Mouse (Mus musculus): ENCODE data around the gene Sema7a.
A peak's percentile ranks its signal among the peaks of the same experiment; 100 is the strongest.

Gene Sema7a

DNA sequence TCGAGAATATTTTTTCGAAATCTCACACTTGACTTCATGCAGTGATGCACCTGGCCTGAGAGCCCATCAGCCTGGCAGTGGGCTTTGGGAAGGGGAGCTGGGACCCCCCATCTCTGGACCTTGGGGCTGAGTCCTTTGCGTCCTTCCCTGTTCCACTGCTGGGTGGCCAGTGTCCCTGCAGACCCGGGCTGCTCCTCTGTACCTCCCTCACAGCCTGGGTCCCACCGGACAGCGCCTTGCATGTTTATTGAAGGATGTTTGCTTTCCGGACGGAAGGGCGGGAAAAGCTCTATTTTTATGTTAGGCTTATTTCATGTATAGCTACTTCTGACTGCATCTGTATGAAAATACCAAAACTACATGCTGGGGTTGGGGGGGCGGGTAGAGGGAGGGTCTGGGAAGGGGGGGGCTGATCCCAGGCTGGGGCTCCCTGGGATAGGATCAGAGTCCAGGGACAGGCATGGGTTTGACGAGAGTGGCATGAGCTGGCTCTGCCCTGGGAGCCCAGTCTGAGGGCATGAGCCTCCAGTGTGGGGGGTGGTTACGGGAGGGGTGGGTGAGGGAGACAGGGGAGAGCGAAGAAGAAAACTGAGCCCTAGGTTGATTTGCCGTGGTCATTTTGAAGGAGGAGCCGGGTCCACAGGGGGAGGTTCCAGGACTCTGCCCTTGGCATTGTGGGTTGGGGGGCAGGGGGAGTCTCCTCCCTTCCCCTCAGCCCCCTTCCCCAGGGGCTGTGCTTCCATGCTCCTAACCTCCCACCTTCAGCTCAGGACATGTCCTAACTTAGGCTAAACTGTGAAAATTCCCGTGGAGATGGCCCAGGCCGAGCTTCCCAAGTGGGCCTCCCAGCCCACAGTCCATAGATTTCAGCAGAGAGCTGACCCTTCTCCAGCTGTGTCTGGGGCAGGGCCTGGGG is 22.2 kb downstream of the Sema7a start:
- DNase-seq = no peak

DNA sequence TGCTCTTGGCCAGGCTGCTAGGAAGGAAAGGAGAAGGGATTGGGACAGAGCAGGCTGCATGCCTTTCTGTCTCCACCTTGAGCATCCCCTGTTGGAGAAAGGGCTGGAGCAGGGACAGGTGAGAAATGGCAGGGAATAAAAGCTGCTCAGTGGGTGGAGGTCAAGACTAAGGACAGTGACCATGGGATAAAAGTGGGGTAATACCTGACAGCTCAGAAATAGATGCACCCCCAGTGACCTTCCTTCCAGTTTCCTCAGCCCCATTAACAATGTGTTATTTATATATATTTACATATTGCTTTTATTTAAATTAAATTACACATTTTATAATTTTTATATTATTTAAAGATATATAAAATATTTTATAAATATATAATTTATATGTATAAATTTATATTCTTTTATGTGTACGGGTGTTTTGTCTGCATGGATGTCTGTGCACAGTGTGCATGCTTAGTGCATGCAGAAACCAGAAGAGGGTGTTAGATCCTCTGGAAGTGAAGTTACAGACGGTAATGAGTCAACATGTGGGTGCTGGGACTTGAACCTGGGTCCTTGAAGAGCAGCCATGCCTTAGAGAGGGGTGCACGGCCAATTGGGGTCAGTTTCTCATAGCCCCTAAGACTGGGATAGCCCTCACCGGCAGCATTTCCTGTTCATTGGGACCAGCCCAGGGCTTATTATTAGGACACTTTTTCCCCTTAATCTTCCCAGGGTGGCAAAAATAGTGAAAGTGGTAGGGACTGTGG is 23.5 kb downstream of the Sema7a start:
- no peak for DNase-seq

DNA sequence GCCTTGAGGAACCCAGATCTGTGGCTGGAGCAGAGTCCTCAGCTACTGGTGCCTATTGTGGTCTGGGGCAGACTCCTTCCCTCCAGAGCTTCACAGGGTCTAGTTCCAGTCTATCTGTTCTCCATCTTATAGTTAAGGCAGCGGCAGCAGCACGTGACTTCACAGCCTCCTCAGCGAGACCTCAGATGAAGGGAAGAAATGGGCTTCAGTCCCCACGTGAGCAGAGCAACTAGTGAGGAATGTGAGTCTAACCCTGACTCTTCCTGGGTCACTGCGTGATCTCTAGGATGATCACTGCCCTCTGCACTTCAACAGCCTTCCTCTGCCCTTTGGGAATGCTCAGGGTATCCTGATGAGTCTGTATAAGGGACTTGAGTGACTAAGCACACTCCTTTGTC is 24.1 kb downstream of the Sema7a start:
- no peak for DNase-seq

DNA sequence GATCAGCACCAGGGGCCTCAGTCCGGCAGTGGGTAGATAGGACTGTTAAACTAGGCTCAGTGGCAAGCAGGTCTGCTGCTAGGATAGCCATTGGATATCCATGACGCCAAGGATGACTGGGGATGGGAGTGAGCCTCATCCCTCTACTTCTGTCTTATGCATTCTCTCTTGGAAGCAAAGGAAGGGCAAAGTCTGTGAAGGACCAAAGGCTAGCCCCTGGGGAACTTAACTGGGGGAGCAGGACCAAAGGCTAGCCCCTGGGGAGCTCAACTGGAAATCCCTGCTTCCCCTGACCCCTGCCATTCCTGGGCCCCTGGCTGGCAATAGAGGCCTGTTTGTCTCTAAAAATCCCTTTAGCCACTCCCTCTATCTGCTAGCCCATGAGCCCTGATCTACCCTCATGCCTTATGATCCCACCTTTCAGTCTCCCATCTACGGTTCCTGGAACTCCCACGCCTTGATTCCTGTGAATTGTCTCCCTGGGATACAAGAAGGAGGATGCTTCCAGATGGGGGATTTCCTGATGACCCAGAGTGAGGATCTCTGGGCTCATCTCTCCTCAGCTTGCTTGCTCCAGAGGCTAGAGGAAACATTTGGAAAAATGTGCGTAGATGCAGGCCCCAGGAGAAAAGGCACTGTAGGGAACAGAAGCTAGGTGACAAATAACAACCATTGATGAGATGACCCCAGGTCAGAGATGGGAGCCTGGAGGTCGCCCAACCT is 24.8 kb downstream of the Sema7a start:
- DNase-seq = no peak

DNA sequence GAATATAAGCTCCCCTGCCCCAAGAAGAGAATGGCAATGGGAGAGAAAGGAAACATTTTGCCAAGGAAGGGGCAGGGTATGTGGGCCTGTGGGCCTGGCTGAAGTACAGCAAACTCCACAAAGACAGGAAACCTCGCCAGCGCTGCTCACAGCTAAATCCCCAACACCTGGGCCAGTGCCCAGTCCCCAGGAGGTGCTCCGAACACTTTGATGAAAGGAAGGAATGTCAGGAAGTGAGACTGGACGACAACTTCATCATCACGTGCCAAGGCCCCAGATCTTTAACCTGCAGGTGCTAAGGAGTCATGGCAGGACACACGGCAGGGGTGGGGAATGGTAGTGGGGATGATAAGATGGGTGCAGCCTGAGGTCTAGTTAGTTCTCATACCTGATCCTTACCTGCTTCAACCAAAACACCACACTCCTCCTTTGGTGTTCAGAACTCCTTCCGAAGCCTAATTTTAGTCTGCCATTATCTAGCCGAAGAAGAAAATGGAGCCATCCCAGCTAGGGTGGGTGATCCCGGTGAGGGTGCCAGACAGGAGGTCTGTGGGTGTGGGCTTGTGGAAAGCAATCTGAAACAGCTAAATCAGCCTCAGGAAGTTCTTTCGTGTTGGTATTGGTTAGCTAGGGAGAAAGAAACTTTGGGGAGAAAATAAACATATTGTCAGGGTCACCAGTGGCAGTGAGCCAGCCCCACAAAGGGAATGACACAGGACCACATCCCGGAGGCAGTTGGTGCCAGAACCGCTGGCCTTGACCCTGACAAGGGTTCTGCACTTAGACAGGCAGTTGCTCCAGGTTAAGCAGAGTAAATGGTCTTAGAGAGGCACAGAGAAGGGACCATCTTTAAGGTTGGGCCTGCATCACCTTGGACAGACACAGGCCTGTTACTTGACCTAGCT is 25.6 kb downstream of the Sema7a start:
- DNase-seq = no peak

DNA sequence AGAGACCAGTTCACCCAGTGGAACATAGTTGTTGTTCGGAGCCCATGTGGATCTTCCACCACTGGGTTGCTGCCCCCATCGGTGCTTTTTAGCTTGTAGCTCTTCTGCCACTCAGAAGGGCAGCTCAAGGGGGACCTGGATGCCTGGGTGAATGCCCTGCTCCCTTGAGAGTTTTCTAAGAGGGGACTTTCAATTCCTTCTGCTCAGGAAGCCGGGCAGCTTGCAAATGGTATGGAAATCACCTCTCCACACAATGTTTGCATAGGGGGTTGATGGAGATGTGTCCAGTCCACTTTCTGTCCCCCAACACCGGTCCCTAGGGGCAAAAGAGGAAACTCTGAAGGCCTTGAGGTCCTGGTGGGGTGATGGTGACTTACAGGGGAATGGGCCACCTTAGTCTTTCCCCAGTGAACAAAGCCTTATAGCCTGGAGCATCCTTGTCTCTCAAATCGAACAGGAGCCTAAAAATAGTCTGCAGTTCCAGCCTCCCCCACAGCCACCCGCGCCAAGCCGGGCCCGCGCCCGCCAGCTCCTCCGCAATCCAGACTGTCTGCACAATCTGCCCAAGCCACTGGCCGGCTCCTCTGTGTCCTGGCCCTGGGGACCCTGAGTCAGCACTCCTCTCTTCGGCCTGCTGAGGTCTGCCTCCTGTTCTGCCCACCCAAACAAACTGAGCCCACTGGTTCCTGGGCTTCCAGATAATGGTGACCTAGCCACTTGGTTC is 27.5 kb downstream of the Sema7a start:
- DNase-seq = peak; percentile 63

DNA sequence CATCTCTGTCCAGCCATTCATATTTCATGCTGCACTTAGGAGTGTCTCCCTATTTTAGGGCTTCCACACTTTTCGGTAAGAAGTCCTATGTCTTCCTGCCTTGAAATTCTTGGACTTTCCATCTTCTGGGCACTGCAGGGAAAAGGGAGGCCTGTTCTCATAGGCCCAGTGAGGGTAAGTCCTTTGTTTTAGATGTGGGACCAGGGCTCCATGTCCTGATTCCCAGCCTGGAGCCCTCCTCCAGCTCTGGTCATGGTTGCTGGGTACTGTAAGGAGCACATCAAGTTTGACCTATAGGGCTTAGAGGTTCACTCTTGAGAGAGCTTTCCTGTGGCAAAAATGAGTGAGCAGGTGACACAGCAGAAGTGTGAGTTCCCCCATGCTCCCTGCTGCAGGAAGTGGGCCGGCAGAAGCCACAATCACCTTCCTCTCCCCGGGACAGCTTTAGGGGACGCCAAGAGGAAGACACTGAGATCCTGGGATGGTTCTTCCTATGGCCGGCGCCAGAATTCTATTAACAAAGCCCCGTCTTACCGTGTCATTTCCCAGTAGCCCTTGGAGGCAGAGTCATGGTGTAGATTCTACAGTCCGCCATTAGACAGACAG is 28.4 kb downstream of the Sema7a start:
- no peak for DNase-seq

DNA sequence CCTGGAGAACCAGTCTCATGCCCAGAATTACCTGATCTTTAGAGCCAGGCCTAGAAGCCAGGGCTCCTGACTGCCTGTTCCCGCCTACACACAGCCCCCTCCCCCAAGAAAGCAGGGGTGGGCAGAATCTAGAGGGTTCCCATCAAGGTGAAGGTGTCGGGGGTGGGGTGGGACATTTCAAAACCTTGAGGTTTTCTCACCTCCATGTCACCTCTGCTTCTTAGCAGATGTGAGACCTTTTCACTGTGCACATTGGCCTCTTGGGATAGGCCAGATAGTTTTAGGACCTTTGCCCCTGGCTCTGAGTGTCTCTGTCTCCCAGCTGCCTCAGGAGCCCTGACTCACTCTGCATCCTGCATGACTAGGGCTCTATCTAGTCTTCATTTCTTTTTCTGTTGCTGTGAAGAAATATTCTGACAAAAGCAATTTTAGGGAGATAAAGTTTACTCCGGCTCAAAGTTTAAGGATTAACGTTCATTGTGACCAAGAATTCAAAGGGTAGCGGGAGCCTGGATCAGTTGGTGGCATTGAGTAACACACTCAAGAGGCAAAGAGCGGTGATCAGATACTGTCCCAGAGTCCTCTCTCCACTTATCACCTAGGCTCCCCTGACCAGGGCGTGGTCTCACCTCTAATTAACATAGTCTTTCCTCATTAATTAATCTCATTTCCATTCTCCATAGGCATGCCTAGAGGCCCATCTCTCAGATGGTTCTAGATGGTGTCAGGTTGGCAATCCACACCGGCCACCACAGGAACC is 29.1 kb downstream of the Sema7a start:
- no peak for DNase-seq

DNA sequence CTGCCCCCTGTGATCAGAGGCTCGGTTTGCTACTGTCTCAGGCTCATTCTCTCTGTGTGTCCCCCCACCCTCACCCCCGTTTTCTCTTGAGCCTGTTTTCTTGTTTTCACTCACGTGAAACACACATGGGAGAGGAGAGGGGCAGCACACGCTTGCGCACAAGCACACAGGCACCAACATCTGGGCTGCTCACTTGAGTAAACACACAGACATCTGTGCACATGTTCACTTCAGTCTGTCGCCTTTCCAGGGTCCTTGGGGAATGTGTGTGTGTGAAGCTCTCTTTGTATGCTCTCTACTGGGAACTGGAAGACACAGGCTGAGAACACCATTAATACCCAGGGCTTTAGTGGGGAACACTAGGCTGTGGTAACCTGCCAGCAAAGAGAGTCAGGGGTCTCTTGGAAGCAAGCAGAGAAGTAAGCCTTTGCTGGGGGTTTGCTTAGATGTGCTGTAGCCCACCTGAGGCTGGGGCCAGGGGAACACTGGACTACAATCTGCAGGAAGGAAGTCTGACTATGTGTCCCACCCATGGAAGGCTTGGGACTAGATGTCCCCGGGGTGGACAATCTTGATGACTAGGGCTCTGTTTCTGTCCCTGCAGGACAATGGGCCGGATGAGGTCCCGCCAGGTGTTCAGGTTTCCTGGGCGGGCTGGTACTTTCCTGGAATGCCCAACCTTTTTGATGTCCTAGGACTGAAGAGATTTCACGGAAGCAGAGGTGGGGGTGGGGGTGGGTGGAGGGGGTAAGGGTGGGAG is 30.0 kb downstream of the Sema7a start:
- DNase-seq = no peak

DNA sequence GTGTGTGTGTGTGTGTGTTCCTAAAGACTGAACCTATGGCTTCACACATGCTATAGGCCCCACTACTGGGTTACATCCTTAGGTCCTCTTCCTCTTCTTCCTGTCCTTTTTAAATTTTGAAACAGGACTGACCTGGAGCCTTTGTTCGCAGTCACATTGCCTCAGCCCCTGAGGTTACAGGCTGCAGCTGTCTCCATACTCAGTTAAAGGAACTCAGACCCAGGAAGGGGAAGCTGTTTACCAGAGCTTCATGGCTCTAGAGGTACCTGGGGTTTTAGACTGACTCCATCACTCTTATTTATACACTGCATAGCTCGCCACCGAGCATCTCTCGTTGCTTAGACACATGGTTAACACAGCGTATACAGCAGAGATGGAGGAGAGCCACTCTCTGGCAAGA is 31.5 kb downstream of the Sema7a start:
- no peak for DNase-seq

DNA sequence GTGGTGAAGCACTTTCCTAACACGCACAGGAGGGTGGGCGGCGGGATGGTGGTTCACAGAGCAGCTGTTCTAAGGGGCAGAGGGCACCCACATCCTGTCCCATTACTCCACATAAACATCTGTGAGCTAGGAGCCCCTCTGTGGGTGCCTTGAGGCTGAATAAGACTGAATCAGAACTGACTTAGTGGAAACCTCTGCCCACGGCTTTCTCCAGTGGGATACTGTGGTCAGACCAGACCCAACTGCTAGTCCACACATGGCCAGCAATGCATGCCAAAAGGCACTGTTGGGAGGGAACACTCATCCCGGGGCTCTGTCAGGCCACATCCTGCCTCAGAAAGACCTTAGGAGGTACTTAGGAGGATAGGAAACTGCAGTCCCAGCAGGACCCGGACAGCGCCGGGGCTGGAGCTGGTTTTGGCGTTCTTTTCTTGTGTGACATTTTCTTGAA is 32.3 kb downstream of the Sema7a start:
- no peak for DNase-seq

DNA sequence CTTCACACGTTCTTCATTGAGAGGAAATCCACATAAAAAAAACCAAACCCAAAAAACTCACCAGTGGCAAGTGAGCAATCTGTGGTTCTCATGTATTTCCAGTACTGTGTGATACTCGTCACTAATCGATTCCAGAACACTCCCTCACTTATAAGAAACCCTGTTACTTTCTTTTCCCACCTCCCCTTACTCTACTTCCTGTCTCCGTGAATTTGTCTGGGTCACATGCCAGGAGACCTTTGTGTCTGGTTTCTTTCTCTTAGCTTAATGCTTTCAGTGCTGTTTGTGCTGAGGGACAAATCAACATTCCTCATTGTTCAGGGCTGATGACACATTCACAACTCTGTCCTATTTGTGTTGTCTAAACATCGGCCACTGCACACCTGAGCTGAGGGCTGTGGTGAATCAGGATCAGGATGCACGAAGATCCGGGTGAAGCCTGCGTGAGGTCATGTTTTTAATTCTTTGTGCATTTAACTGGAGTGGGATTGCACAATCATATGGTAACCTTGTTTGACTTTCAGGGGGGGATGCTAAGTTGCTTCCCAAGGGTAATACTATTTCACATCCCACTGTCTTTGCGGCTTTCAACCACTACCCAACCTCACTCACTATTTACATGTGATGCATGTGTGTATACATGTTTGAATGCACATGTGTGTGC is 33.0 kb downstream of the Sema7a start:
- DNase-seq = no peak

DNA sequence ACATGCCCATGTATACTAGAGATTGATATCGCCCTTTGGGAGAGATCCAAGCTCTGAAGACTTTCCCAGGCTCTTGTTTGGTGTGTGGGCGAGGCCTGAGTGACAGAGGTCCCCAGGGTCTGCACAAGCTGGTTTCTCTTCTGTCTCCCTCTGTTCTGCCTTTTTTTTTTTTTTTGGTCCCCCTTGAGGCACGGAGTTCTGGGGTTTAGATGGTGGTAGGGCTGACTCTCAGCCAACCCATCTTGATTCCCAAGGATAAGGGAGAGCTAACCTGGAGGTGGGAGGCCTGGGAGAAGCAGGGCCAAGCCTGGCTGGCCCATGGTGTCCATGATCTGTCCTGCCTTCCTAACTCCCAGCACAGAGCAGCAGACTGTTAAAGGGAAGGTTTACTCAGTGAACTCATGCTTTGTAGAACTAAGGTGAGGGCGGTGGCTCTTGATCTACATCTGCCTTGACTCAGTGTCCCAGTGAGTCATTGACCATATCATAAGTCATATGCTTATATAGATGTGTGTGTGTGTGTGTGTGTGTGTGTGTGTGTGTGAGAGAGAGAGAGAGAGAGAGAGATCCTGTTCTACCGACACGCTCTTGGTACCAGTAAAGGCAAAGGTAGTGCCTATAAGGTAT is 33.6 kb downstream of the Sema7a start:
- no peak for DNase-seq

DNA sequence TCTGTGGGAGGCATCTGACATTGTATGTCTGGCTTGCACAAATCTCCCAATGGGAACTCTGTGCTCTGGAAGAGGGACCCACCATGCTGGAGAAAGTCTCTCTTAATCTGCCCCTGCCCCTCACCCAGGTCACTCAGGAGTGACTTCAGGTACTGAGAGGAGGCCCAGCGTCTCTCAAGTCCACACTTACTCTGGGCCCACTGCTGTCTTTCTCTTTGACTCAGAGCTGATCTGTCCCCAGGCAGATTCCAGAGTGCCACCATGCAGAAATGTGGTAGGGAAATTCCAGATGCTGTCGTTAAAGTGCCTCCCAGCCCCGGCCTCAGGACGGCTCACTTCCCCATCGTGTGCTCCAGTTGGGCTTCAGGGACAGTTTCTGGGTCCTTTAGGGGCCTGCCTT is 34.3 kb downstream of the Sema7a start:
- DNase-seq = no peak

DNA sequence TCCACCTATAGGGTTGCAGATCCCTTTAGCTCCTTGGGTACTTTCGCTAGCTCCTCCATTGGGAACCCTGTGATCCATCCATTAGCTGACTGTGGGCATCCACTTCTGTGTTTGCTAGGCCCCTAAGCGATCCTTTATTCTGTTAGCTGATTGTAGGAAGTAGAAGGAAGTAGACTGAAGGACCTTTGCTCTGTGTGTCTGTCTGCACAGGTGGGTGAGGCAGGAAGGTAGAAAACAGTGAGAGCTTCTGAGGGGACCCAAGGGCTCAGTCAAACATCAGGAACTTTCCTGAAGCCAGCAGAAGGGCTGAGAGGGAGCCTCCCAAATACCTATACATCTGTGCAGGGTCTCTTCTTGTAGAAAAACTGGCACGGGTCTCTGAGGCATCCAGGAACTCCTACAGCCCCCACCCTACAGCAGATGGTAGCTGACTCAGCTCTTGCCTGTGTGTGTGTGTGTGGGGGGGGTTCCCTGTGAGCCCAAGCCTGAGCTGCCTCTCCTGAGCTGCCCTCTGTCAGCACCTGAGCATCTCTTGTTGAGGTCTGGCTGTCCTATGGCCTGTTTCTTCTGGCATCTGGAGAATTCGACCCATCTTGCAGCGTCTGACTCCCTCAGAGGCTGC is 35.4 kb downstream of the Sema7a start:
- no peak for DNase-seq

DNA sequence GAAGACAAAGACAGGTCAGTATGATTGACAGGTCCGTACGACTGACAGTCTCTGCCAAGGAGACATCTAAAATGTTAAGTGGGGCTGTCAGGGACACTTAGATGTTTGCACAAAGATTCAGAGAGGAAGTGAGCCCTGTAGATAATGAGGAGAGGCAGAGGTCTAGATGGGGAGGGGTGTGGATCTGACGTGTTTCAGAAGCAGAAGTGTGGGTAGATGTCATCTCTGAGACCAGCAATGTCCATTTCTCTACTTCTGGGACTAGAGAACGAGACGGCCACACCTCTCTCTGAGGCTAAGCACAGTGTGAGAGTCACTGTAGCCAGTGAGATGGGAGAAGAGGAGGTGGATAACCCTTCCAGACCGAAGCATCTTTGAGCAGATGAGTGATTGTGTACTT is 38.1 kb downstream of the Sema7a start:
- DNase-seq = no peak

DNA sequence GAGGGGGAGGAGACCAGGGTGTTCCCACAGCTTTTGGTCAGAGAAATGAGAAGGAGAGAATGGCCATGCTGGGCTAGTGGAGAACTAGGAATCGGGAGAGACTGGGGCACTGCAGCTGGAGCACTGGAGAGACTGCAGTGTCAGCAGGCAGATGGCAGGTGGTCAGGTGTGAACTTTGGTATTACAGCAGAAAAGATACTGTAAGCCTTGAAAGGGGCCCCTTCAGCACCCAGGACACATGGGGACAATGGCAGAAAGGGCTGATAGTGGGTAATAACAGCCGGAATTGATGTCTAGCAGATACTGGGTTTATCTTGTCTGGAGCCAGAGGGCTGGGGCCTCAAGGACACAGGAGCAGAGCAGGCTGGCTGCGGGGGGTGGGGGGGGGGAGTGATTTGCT is 38.9 kb downstream of the Sema7a start:
- no peak for DNase-seq

DNA sequence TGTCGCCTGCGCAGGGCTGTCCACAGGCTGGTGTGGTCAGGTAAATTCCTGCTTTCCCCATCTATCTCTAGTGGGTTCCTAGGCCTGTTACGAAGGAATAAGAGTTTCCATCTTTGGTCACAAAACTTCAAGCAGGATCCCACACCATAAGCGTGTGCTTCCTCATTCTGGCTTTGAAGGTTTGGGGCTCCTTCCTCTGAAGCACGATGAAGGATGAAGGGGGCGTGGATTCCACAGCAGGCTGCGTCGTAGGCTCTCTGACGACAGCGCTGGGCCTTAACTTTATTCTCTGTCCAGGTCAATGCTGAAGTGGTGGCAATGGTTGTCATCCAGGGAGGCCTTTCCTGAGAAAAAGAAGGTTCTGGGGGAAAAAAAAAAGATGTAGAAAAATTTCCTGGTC is 40.7 kb downstream of the Sema7a start:
- no peak for DNase-seq
